Mouse (Mus musculus) midbrain, embryonic 11.5 days (tissue): ENCODE results near the gene Speer4e. TPM values are rescaled to one million over a fixed set of nuclear protein-coding genes. Genes with fewer than 3 reads are reported as not detected.
"Not testable (repeated sequence)": the region's sequence is repeated elsewhere in the genome, so short reads cannot be mapped to it uniquely, and the experiment has no call there.

Source experiments
- ATAC-seq: fragments of 200-750 bp; cut with Nextera tagmentation; 2 replicates; pipeline ENCODE4 v1.8.0; 2017; ENCODE audit warnings: moderate TSS enrichment, moderate library complexity; ENCODE audit not compliant: low FRiP score
- DNase-seq: peaks from one replicate; pipeline ENCODE4 v3.0.0; 2015; ENCODE audit warnings: low spot score; ENCODE audit errors: missing footprints
- H3K27ac ChIP-seq: fragments of 300-500 bp; sonication (generic); 2 replicates; pipeline ENCODE4 v1.5.1; 2014; ENCODE audit warnings: low read depth, low read length
- H3K27me3 ChIP-seq: fragments of 300-500 bp; sonication (generic); 2 replicates; pipeline ENCODE4 v1.6.1; 2014; ENCODE audit warnings: mild to moderate bottlenecking, low read length, moderate library complexity, mixed read lengths; ENCODE audit not compliant: control insufficient read depth, insufficient read depth
- H3K36me3 ChIP-seq: fragments of 300-500 bp; sonication (generic); 2 replicates; pipeline ENCODE4 v1.6.1; 2014; ENCODE audit warnings: mild to moderate bottlenecking, low read length, moderate library complexity, mixed read lengths; ENCODE audit not compliant: control insufficient read depth, insufficient read depth
- H3K4me1 ChIP-seq: fragments of 300-500 bp; sonication (generic); 2 replicates; pipeline ENCODE4 v1.6.1; 2014; ENCODE audit warnings: low read length; ENCODE audit not compliant: control insufficient read depth, insufficient read depth
- H3K4me2 ChIP-seq: fragments of 300-500 bp; sonication (generic); 2 replicates; pipeline ENCODE4 v1.6.1; 2014; ENCODE audit warnings: mild to moderate bottlenecking, moderate library complexity
- H3K4me3 ChIP-seq: fragments of 300-500 bp; sonication (generic); 2 replicates; pipeline ENCODE4 v1.5.1; 2014; ENCODE audit warnings: low read depth, low read length
- H3K9ac ChIP-seq: fragments of 300-500 bp; sonication (generic); 2 replicates; pipeline ENCODE4 v1.6.1; 2014; ENCODE audit warnings: low read length
- H3K9me3 ChIP-seq: fragments of 300-500 bp; sonication (generic); 2 replicates; pipeline ENCODE4 v1.6.1; 2016; ENCODE audit warnings: low read length; ENCODE audit not compliant: control insufficient read depth
- WGBS: fragments of 180-500 bp; shearing (Covaris S2); extraction: QIAGEN DNeasy Blood & Tissue Kit; methylation state at CpG from one replicate; pipeline ENCODE4 v1.1.7; 2014; 5-methylcytosine and 5-hydroxymethylcytosine counted together
- polyA plus RNA-seq: library from polyadenylated mRNA; unstranded; fragments of >200 nt; fragmentation: Nextera tagmentation; extraction: Ambion mirVana; gene quantifications from 2 replicates; pipeline ENCODE4 v1.2.1, GENCODE M21; 2014

Speer4e gene
- polyA plus RNA-seq, 1 experiment from 2014 or later, result not detected

- DNase-seq, ATAC-seq: not testable (repeated sequence)
Measured at GRCm38 (mm10) chr5:14953587-14953986, 15.4 kb upstream of the Speer4e start.

GRCm38 (mm10) chr5:14952749-14953148, 14.5 kb upstream of the Speer4e start:
- not testable (repeated sequence) for H3K27me3 ChIP-seq, DNase-seq, ATAC-seq, H3K27ac ChIP-seq, H3K4me1 ChIP-seq, H3K36me3 ChIP-seq, H3K9ac ChIP-seq, H3K4me2 ChIP-seq, H3K4me3 ChIP-seq
- H3K9me3 ChIP-seq, result peaks cover 13% of the 10 kb centered on the region
- WGBS, result 72% methylated on average over 3 of the region's 3 CpGs

More at GRCm38 (mm10) chr5:14953587-14953986, 15.4 kb upstream of the Speer4e start:
- not testable (repeated sequence) for H3K4me1 ChIP-seq, H3K4me2 ChIP-seq, H3K4me3 ChIP-seq, H3K27me3 ChIP-seq, H3K9ac ChIP-seq, H3K36me3 ChIP-seq, H3K27ac ChIP-seq
- peaks cover 11% of the 10 kb centered on the region for H3K9me3 ChIP-seq

- DNase-seq, H3K9ac ChIP-seq, H3K4me1 ChIP-seq, H3K4me2 ChIP-seq, H3K27me3 ChIP-seq, H3K4me3 ChIP-seq, H3K27ac ChIP-seq, H3K36me3 ChIP-seq: not testable (repeated sequence)
- peak; percentile 52 for ATAC-seq
- H3K9me3 ChIP-seq, result peaks cover 13% of the 10 kb centered on the region
- WGBS, result 70% methylated on average over 7 of the region's 7 CpGs
Measured at GRCm38 (mm10) chr5:14951822-14952221, 13.6 kb upstream of the Speer4e start.

- WGBS, result 65% methylated on average over 4 of the region's 4 CpGs
Measured at GRCm38 (mm10) chr5:14947482-14948198, 9.4 kb upstream of the Speer4e start.

GRCm38 (mm10) chr5:14945524-14945923, 7.3 kb upstream of the Speer4e start:
- H3K27ac ChIP-seq, H3K4me2 ChIP-seq, H3K9me3 ChIP-seq, H3K4me1 ChIP-seq, H3K4me3 ChIP-seq, H3K9ac ChIP-seq, H3K36me3 ChIP-seq, DNase-seq, H3K27me3 ChIP-seq: not testable (repeated sequence)
- 63% methylated on average over 4 of the region's 4 CpGs for WGBS
- 0 out of 2 replicates have a peak, but pooled peaks have one; percentile 44 for ATAC-seq

More at GRCm38 (mm10) chr5:14947482-14948198, 9.4 kb upstream of the Speer4e start:
- H3K4me1 ChIP-seq, ATAC-seq, H3K27ac ChIP-seq, DNase-seq, H3K4me2 ChIP-seq, H3K9ac ChIP-seq, H3K27me3 ChIP-seq, H3K36me3 ChIP-seq, H3K9me3 ChIP-seq, H3K4me3 ChIP-seq: not testable (repeated sequence)

GRCm38 (mm10) chr5:14941043-14941442, 2.8 kb upstream of the Speer4e start:
- not testable (repeated sequence) for H3K36me3 ChIP-seq, H3K4me3 ChIP-seq, H3K4me2 ChIP-seq, H3K9me3 ChIP-seq, DNase-seq, H3K9ac ChIP-seq, H3K4me1 ChIP-seq, ATAC-seq, H3K27ac ChIP-seq, H3K27me3 ChIP-seq
- 83% methylated on average over 1 of the region's 1 CpGs for WGBS

GRCm38 (mm10) chr5:14933721-14934120, 4.5 kb downstream of the Speer4e start:
- not testable (repeated sequence) for H3K27me3 ChIP-seq, H3K4me2 ChIP-seq, H3K4me3 ChIP-seq, H3K9ac ChIP-seq, H3K9me3 ChIP-seq, H3K4me1 ChIP-seq, DNase-seq, ATAC-seq, H3K27ac ChIP-seq, H3K36me3 ChIP-seq
- 79% methylated on average over 5 of the region's 6 CpGs for WGBS

GRCm38 (mm10) chr5:14927047-14927446, 11.2 kb downstream of the Speer4e start:
- not testable (repeated sequence) for H3K9ac ChIP-seq, ATAC-seq, H3K4me1 ChIP-seq, H3K27ac ChIP-seq, H3K27me3 ChIP-seq, H3K36me3 ChIP-seq, H3K4me2 ChIP-seq, H3K9me3 ChIP-seq, H3K4me3 ChIP-seq
- WGBS, result 28% methylated on average over 4 of the region's 4 CpGs
- peak; percentile 62 for DNase-seq

GRCm38 (mm10) chr5:14914799-14915198, 23.4 kb downstream of the Speer4e start, which contains the start of gene Gm9758:
Gene Gm9758 (minus strand): TSS chr5:14914899.
- not testable (repeated sequence) for H3K9me3 ChIP-seq, ATAC-seq, H3K27ac ChIP-seq, H3K27me3 ChIP-seq, H3K4me3 ChIP-seq, H3K4me2 ChIP-seq, DNase-seq, H3K9ac ChIP-seq, H3K4me1 ChIP-seq, H3K36me3 ChIP-seq
- 53% methylated on average over 1 of the region's 1 CpGs for WGBS
